Mouse (Mus musculus): Measurements from ENCODE around the gene Scamp4. TPM values are rescaled to one million over a fixed set of nuclear protein-coding genes. Genes with fewer than 3 reads are reported as not detected.

Scamp4 gene
- polyA plus RNA-seq, 1 experiment from 2014 or later = 65.9 TPM

DNA sequence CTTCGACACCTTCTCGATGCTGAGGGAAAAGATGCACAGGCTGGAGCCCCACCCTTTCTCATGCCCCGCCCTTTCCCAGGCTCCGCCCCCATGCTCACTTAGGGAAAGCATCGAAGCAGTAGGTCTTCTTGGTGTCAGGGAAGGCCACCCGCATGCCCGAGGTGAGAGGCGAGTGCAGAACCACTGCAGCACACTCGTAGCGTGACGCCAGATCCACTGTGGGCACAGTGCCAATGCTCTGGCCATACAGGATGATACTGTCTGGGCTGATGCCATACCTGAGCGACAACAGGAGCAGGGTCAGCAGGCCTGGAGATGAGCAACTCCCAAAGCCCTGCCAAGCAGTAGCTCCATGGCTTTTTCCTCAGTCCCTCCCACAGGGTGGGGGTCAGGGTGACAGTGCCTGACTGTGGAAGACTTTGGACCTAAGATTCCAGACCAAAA, 18.6 kb upstream of the Scamp4 start:
- ATAC-seq (ENCODE audit: insufficient number of reproducible peaks, insufficient read depth, low FRiP score, low read depth) = no peak
- Histone ChIP-seq H3K27ac (replicated peaks in 1 of 2; ENCODE audit: control insufficient read depth in 1 of 2, insufficient read depth in 1 of 2, low read depth in 2 of 2, low read length in 2 of 2) (no peak overlapping the region), H3K4me3 (ENCODE audit: control insufficient read depth in 1 of 2, insufficient read depth in 1 of 2, low read depth in 1 of 2, low read length in 2 of 2) (no peak overlapping the region), H3K9ac (ENCODE audit: low read length) (0 out of 2 replicates have a peak overlapping the region, but pooled peaks have one; percentile 1), H3K36me3 (ENCODE audit: control insufficient read depth, insufficient read depth, low read length) (peaks cover 42% of the 10 kb centered on the region), H3K4me2 (ENCODE audit: low read length) (no peak overlapping the region), H3K4me1 (ENCODE audit: control insufficient read depth in 2 of 2, insufficient read depth in 2 of 2, low read length in 2 of 2) (peaks cover 13 to 26% of the 10 kb centered on the region in 2 experiments), H3K9me3 (ENCODE audit: control insufficient read depth, low read length) (no peaks in the 10 kb centered on the region), H3K27me3 (ENCODE audit: control insufficient read depth, insufficient read depth, low read length) (no peaks in the 10 kb centered on the region)
- WGBS = 38% methylated on average over 12 of the region's 12 CpGs

DNA sequence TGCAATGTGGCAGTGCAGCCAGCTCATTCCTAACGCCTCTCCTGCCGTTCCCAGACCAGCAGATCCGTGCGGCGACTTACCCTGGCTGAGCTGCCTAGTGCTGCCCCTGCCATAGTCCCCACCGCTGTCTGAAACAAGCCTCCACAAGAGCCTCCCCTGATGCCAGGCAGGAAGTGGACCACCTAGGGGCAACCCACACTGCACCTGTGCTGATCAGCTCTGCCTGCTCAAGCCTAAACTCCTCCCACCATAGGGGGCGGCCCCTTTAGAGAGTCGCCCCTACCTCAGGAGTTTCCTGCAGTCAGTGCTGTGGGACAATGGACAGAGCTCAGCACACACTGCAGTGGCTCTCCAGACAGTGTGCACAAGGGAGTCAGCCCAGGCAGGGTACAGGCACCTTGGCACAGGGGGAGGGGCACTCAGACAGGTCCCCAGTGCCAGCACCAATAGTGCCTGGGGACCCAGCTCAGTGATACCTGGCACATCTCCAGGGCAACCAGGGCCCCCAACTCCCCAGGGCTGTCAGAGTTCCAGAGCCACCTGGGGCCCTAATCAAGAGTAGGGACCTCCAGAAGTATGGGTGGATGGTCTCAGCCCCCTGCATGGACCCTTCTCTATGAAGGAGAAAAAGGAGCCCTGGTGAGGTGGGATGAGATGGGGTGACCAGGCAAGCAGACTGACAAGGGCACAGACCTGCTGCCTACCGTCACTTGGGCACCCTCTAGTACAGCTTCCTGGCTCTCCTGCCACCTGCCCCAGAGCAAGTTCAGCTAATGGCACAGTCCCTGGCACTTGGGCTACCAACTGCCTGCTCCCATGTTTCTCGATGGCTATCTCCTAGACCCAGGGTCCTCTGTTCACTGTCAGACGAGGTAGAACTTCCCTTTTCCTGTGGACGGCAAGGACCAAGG, 17.8 kb upstream of the Scamp4 start:
- peaks cover 42% of the 10 kb centered on the region for H3K36me3 ChIP-seq (ENCODE audit: control insufficient read depth, insufficient read depth, low read length)
- H3K27me3 ChIP-seq (ENCODE audit: control insufficient read depth, insufficient read depth, low read length) = no peaks in the 10 kb centered on the region
- H3K9me3 ChIP-seq (ENCODE audit: control insufficient read depth, low read length) = no peaks in the 10 kb centered on the region
- no peak overlapping the region; a peak in 1 of 4 replicates for H3K4me3 ChIP-seq (ENCODE audit: control insufficient read depth in 1 of 2, insufficient read depth in 1 of 2, low read depth in 1 of 2, low read length in 2 of 2)
- ATAC-seq (ENCODE audit: insufficient number of reproducible peaks, insufficient read depth, low FRiP score, low read depth) = no peak
- WGBS = 68% methylated on average over 12 of the region's 12 CpGs
- peaks cover 14 to 29% of the 10 kb centered on the region in 2 experiments for H3K4me1 ChIP-seq (ENCODE audit: control insufficient read depth in 2 of 2, insufficient read depth in 2 of 2, low read length in 2 of 2)
- 0 out of 2 replicates have a peak overlapping the region, but pooled peaks have one; percentile 12 for H3K9ac ChIP-seq (ENCODE audit: low read length)
- peak overlapping the region; percentile 44; the same call in 1 of the 2 replicates for H3K4me2 ChIP-seq (ENCODE audit: low read length)
- H3K27ac ChIP-seq (replicated peaks in 1 of 2; ENCODE audit: control insufficient read depth in 1 of 2, insufficient read depth in 1 of 2, low read depth in 2 of 2, low read length in 2 of 2) = no peak overlapping the region

DNA sequence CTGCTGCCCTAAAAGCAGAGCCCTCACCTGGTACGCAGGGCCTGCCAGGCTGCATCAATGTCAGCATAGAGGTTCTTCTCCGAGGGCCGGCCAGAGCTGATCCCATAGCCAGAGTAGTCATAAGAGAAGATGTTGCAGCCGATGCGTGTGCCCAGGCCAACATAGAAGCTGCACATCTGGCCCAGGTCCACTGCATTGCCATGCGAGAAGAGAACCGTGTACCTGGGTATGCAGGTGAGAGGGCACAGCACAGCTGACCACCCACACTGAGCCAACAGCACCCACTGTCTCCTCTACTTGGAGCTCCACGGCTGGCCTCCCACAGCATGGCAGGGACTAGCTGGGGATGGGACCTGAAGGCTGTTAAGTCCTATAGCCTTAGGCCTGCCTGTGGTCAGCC, 17.1 kb upstream of the Scamp4 start:
- no peak for ATAC-seq (ENCODE audit: insufficient number of reproducible peaks, insufficient read depth, low FRiP score, low read depth)
- 91% methylated on average over 8 of the region's 8 CpGs for WGBS
- H3K4me2 ChIP-seq (ENCODE audit: low read length) = peak overlapping the region; percentile 44
- no peaks in the 10 kb centered on the region for H3K9me3 ChIP-seq (ENCODE audit: control insufficient read depth, low read length)
- H3K27ac ChIP-seq (replicated peaks in 1 of 2; ENCODE audit: control insufficient read depth in 1 of 2, insufficient read depth in 1 of 2, low read depth in 2 of 2, low read length in 2 of 2) = no peak overlapping the region; a peak in 1 of 4 replicates
- 0 out of 2 replicates have a peak overlapping the region, but pooled peaks have one; percentile 12 for H3K9ac ChIP-seq (ENCODE audit: low read length)
- no peaks in the 10 kb centered on the region for H3K27me3 ChIP-seq (ENCODE audit: control insufficient read depth, insufficient read depth, low read length)
- peaks cover 42% of the 10 kb centered on the region for H3K36me3 ChIP-seq (ENCODE audit: control insufficient read depth, insufficient read depth, low read length)
- H3K4me1 ChIP-seq (ENCODE audit: control insufficient read depth in 2 of 2, insufficient read depth in 2 of 2, low read length in 2 of 2) = peaks cover 14 to 30% of the 10 kb centered on the region in 2 experiments
- no peak overlapping the region for H3K4me3 ChIP-seq (ENCODE audit: control insufficient read depth in 1 of 2, insufficient read depth in 1 of 2, low read depth in 1 of 2, low read length in 2 of 2)

DNA sequence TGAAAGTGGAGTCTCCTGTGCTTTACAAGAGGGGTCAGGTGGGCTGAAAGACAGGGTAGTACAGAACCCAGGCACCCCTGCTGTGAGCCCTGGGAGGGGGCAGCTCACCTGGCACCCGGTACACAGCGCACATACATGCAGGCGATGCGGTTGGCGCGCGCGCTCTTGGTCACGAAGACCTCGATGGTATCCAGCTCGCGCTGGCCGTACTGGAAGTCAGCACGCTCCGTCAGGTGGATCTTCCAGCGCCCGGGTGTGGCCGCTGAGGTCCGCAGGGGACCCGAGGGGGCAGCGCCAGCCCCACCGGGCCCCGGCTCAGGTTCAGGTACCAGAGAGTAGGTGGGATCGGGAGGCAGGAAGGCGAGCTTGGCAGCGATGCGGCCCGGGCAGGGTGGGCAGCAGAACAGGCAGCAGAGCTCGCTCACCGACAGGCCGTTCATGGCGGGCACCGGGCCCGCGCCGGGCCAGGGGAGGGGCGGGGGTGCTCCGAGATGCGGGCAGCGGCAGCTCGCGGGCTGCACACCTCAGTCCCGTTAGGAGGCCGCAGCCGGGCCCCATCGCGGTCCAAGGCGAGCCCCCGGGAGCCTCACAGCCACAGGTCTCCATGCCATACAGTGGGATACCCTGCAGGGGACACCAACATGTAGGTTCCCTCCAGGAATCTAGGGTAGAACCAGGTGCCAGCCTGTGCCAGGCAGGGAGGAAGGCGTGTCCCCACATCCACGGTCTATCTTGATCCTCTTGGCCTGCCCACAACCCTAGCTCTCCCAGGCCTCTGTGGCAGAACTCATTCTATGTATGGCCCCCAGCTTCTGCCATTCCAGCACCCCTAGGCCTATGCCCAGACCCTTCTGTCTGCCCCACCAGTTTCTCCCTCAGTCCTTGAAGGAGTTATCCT, 16.0 kb upstream of the Scamp4 start:
- WGBS = 88% methylated on average over 50 of the region's 51 CpGs
- Histone ChIP-seq H3K36me3 (ENCODE audit: control insufficient read depth, insufficient read depth, low read length) (peaks cover 39% of the 10 kb centered on the region), H3K27ac (replicated peaks in 1 of 2; ENCODE audit: control insufficient read depth in 1 of 2, insufficient read depth in 1 of 2, low read depth in 2 of 2, low read length in 2 of 2) (peak overlapping the region; percentile 75 to 83), H3K9me3 (ENCODE audit: control insufficient read depth, low read length) (no peaks in the 10 kb centered on the region), H3K27me3 (ENCODE audit: control insufficient read depth, insufficient read depth, low read length) (no peaks in the 10 kb centered on the region), H3K4me1 (ENCODE audit: control insufficient read depth in 2 of 2, insufficient read depth in 2 of 2, low read length in 2 of 2) (peaks cover 14 to 32% of the 10 kb centered on the region in 2 experiments), H3K4me3 (ENCODE audit: control insufficient read depth in 1 of 2, insufficient read depth in 1 of 2, low read depth in 1 of 2, low read length in 2 of 2) (0 out of 4 replicates have a peak overlapping the region, but pooled peaks have one; percentile 0 to 10), H3K4me2 (ENCODE audit: low read length) (peak overlapping the region; percentile 44), H3K9ac (ENCODE audit: low read length) (peak overlapping the region; percentile 50; the same call in 1 of the 2 replicates)
- ATAC-seq (ENCODE audit: insufficient number of reproducible peaks, insufficient read depth, low FRiP score, low read depth) = no peak

DNA sequence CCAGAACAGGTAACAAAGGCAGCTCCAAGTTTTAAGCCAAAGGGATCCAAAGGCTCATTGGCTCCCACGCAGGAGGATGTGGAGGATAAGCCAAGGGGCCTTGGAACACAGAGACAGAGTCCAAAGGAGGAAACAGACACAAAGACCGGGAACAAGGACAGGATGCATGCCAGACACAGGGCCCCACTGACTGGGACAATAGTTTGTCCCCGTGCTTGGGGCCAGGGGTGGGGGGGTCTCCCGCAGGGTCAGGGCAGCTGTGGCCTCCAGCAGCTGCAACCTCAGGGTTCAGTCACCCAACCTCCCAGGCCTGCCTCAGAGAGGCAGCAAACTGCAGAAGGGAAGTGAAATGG, 15.4 kb upstream of the Scamp4 start:
- peak overlapping the region; percentile 50; the same call in 1 of the 2 replicates for H3K9ac ChIP-seq (ENCODE audit: low read length)
- no peaks in the 10 kb centered on the region for H3K27me3 ChIP-seq (ENCODE audit: control insufficient read depth, insufficient read depth, low read length)
- peaks cover 14 to 32% of the 10 kb centered on the region in 2 experiments for H3K4me1 ChIP-seq (ENCODE audit: control insufficient read depth in 2 of 2, insufficient read depth in 2 of 2, low read length in 2 of 2)

DNA sequence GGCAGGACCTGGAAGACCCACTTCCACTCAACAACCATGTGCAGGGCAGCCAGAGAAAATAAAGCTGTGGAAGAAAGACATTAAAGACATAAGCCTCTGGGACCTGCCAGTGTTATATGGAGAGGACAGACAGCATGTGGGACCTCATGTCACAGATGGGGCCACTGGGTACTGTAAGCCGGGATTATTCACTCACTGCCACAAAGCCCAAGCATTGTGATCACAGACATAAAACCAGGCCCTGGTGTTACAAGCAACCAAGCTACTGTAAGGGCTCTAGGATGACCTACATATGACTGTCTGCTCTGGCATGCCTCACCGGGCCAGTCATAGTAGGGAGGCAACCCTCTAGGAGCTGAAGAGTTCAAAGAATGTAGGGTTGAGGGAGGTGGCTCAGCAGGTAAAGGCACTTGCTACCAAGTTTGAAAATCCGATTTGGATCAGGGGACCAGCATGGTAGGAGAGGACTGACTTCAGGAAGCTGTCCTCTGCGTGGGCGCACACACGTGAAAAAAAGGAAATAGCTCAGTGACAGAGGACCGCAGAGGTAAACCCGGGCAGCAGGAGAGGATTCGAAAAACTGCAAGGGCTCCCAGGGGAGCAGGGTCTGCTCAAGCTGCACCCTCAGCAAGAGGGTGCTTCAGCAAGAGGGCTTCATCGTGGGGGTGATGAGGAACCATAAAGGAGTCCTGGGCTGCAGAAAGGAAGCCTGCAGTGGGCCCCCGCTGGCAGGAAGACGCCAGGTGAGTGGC, 13.4 kb upstream of the Scamp4 start:
- no peaks in the 10 kb centered on the region for H3K9me3 ChIP-seq (ENCODE audit: control insufficient read depth, low read length)
- peak overlapping the region; percentile 58 to 75; a peak in 3 of 4 replicates for H3K27ac ChIP-seq (replicated peaks in 1 of 2; ENCODE audit: control insufficient read depth in 1 of 2, insufficient read depth in 1 of 2, low read depth in 2 of 2, low read length in 2 of 2)
- H3K27me3 ChIP-seq (ENCODE audit: control insufficient read depth, insufficient read depth, low read length) = no peaks in the 10 kb centered on the region
- 13% methylated on average over 12 of the region's 12 CpGs for WGBS
- peak overlapping the region; percentile 98 for H3K4me2 ChIP-seq (ENCODE audit: low read length)
- peak overlapping the region; percentile 97 to 98 for H3K4me3 ChIP-seq (ENCODE audit: control insufficient read depth in 1 of 2, insufficient read depth in 1 of 2, low read depth in 1 of 2, low read length in 2 of 2)
- H3K36me3 ChIP-seq (ENCODE audit: control insufficient read depth, insufficient read depth, low read length) = peaks cover 17% of the 10 kb centered on the region
- peak overlapping the region; percentile 98 for H3K9ac ChIP-seq (ENCODE audit: low read length)
- H3K4me1 ChIP-seq (ENCODE audit: control insufficient read depth in 2 of 2, insufficient read depth in 2 of 2, low read length in 2 of 2) = peaks cover 11 to 26% of the 10 kb centered on the region in 2 experiments
- no peak for ATAC-seq (ENCODE audit: insufficient number of reproducible peaks, insufficient read depth, low FRiP score, low read depth)

More for the DNA sequence above, 15.4 kb upstream of the Scamp4 start:
- H3K27ac ChIP-seq (replicated peaks in 1 of 2; ENCODE audit: control insufficient read depth in 1 of 2, insufficient read depth in 1 of 2, low read depth in 2 of 2, low read length in 2 of 2) = peak overlapping the region; percentile 75 to 83
- H3K4me2 ChIP-seq (ENCODE audit: low read length) = peak overlapping the region; percentile 44
- WGBS = 43% methylated on average over 2 of the region's 4 CpGs
- ATAC-seq (ENCODE audit: insufficient number of reproducible peaks, insufficient read depth, low FRiP score, low read depth) = peak; percentile 23
- H3K36me3 ChIP-seq (ENCODE audit: control insufficient read depth, insufficient read depth, low read length) = peaks cover 33% of the 10 kb centered on the region
- H3K9me3 ChIP-seq (ENCODE audit: control insufficient read depth, low read length) = no peaks in the 10 kb centered on the region
- 0 out of 4 replicates have a peak overlapping the region, but pooled peaks of 1 of the 2 experiments have one; percentile 10 for H3K4me3 ChIP-seq (ENCODE audit: control insufficient read depth in 1 of 2, insufficient read depth in 1 of 2, low read depth in 1 of 2, low read length in 2 of 2)

Measured in heart, embryonic 14.5 days (tissue).